Mouse (Mus musculus) CH12.LX (cell line): Measurements from ENCODE around the gene Aatk. TPM values are rescaled to one million over a fixed set of nuclear protein-coding genes. Genes with fewer than 3 reads are reported as not detected.

Experiments used
- DNase-seq: peaks from one replicate; pipeline ENCODE4 v3.0.0-alpha.2; 2013; ENCODE audit errors: extremely low read depth
- H3K27ac ChIP-seq: 2 replicates; pipeline ENCODE4 v1.5.1; 2012; ENCODE audit warnings: low read depth, mild to moderate bottlenecking, control low read depth, moderate library complexity; ENCODE audit not compliant: insufficient read depth
- H3K27me3 ChIP-seq: replicated peaks from 2 replicates; pipeline ENCODE3; 2012; ENCODE audit warnings: inconsistent platforms
- H3K36me3 ChIP-seq, 2 experiments: replicated peaks in 1 of 2; 2 replicates each; pipeline versions ENCODE3 to v1.6.1; 2012; ENCODE audit warnings: inconsistent platforms in 1 of 2, low read length in 1 of 2, mild to moderate bottlenecking in 1 of 2, mixed read lengths in 1 of 2, moderate library complexity in 1 of 2; ENCODE audit not compliant: control insufficient read depth in 1 of 2, insufficient read depth in 1 of 2
- H3K4me1 ChIP-seq, 2 experiments: 2 replicates each; pipeline ENCODE4 v1.6.1; 2012; ENCODE audit warnings: inconsistent platforms in 1 of 2, moderate library complexity in 1 of 2; ENCODE audit not compliant: insufficient read depth in 2 of 2, control insufficient read depth in 1 of 2
- H3K4me2 ChIP-seq: 2 replicates; pipeline ENCODE4 v1.6.1; 2012; ENCODE audit warnings: low read depth, mild to moderate bottlenecking, control low read depth; ENCODE audit not compliant: poor library complexity, insufficient read depth, severe bottlenecking
- H3K4me3 ChIP-seq, 3 experiments: fragments of 150-350 bp in 1 of 3; sonication (generic) in 1 of 3; replicated peaks in 1 of 3; 2 replicates each; pipeline versions ENCODE3 to v1.5.1; 2011 to 2012; ENCODE audit warnings: low read depth in 2 of 3, low read length in 2 of 3, mild to moderate bottlenecking in 2 of 3, moderate library complexity in 2 of 3, control low read depth in 1 of 3, improper control_type of control experiment in 1 of 3, inconsistent platforms in 1 of 3, mixed read lengths in 1 of 3; ENCODE audit not compliant: poor library complexity in 1 of 3
- H3K79me2 ChIP-seq: replicated peaks from 2 replicates; pipeline ENCODE4 v1.6.1; 2012; ENCODE audit warnings: mild to moderate bottlenecking, moderate library complexity; ENCODE audit not compliant: control insufficient read depth, poor library complexity, insufficient read depth, severe bottlenecking; ENCODE audit errors: extremely low read depth
- H3K9ac ChIP-seq: 2 replicates; pipeline ENCODE4 v1.6.1; 2012; ENCODE audit warnings: low read depth, mild to moderate bottlenecking, control low read depth, moderate library complexity; ENCODE audit not compliant: insufficient read depth
- H3K9me3 ChIP-seq: replicated peaks from 2 replicates; pipeline ENCODE3; 2012; ENCODE audit warnings: low read length, inconsistent platforms, mixed read lengths
- CHD2 ChIP-seq: IDR thresholded peaks from 2 replicates; pipeline ENCODE4 v1.6.1; 2011; ENCODE audit warnings: low read length, improper control_type of control experiment
- E2F4 ChIP-seq: IDR thresholded peaks from 2 replicates; pipeline ENCODE4 v1.6.1; 2011; ENCODE audit warnings: low read depth, low read length, improper control_type of control experiment; ENCODE audit not compliant: insufficient replicate concordance
- ETS1 ChIP-seq: conservative IDR thresholded peaks from 2 replicates; pipeline ENCODE4 v1.6.1; 2012; ENCODE audit warnings: low read depth, mild to moderate bottlenecking, inconsistent platforms, low read length, improper control_type of control experiment, moderate library complexity
- GABPA ChIP-seq: IDR thresholded peaks from 2 replicates; pipeline ENCODE4 v1.6.1; 2012; ENCODE audit warnings: low read depth, low read length, improper control_type of control experiment, inconsistent platforms; ENCODE audit not compliant: insufficient replicate concordance
- IRF4 ChIP-seq: IDR thresholded peaks from 2 replicates; pipeline ENCODE4 v1.6.1; 2014; ENCODE audit warnings: low read depth, mild to moderate bottlenecking, inconsistent platforms, low read length, improper control_type of control experiment
- JUN ChIP-seq: IDR thresholded peaks from 2 replicates; pipeline ENCODE4 v1.6.1; 2011; ENCODE audit warnings: low read depth, mild to moderate bottlenecking, low read length, improper control_type of control experiment, moderate library complexity; ENCODE audit not compliant: insufficient read depth
- ZNF384 ChIP-seq: IDR thresholded peaks from 2 replicates; pipeline ENCODE4 v1.6.1; 2012; ENCODE audit warnings: low read depth, low read length, improper control_type of control experiment, inconsistent platforms
- dilution Hi-C: fragments of 300-500 bp; cut with MboI; formaldehyde crosslinking; loops from 2 replicates; pipeline ENCODE4 v1.14.3; 2020; ENCODE audit warnings: low sequenced_read_pairs; ENCODE audit not compliant: extremely low pct_unique_long_range_greater_than_20kb, extremely low pct_ligation_motif_present
- in situ Hi-C: fragments of 300-500 bp; cut with MboI; formaldehyde crosslinking; loops from 3 replicates; pipeline ENCODE4 v1.14.3; 2019; ENCODE audit warnings: low sequenced_read_pairs, low pct_ligation_motif_present, low pct_unique_long_range_greater_than_20kb, mixed read lengths
- polyA plus RNA-seq: library from polyadenylated mRNA; unstranded; fragments of >175 nt; gene quantifications from 2 replicates; pipeline ENCODE4 v1.2.1, GENCODE M21; 2012; ENCODE audit warnings: low read depth; ENCODE audit not compliant: insufficient read length
- total RNA-seq, 2 experiments: library from RNA; depleted of rRNA; stranded (reverse); fragments of 300-350 nt in 1 of 2; fragments of >200 nt in 1 of 2; gene quantifications; 2 replicates each; pipeline ENCODE4 v1.2.3; 2012 to 2014

The Aatk gene
- total and polyA plus RNA-seq, 3 experiments = 0.08 to 0.21 (median 0.19) TPM

DNA sequence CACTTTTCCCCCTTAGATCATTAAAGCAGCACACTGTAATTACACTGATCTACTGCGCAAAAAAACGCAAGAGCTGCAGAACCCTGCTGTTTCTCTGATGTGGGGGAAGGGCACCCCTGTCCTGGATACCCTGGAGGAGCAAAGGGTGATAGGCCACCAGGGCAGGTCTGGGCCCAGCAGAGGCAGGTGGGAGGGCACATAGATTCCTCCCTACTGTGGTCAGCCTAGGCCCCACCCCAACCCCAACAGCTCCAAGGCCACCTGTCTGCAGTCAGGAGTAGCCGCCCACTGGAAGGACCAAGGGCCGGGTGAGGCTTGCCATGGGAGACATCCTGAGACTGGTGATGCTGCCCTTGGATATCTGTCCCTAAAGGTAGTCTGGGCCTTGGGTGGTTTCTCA, 1.6 kb downstream of the Aatk start:
- TF ChIP-seq ZNF384 (no peak), JUN (no peak), IRF4 (no peak), ETS1 (no peak), CHD2 (no peak)

DNA sequence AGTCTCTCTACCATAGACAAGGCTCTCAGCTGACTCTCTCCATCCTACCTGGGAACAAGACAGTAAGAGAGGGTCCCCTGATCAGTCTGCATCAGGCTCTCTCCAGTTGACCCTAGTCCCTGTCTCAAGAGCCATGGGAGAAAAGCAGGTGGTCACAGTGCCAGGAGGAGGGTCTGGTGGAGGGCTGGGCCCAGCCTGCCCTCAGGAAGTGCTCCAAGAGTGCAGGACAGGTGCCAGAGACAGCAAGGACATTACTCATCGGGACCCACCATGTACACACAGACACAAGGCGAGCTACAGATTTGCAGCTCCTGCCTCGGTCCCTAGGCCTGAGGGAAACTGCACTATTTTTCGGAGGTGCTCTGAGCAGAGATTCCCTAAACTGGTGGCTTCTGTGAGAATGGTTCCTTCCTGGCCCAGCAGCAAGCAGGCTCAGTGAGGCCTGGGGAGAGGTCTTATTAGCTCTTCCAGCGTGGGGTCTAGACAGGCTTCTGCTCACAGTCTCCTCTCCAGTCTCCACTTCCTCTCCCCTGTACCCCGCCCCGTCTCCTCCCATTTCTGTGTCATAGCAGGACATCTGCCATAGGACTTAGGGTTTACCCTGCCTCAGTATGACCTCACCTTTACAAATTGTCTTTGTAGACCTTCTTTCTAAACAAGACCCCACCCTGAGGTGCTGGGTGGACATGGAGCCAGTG, 4.7 kb downstream of the Aatk start:
- in situ Hi-C loops = no loop called here
- H3K27me3 ChIP-seq = peaks cover 35% of the 10 kb centered on the region
- H3K9me3 ChIP-seq = no peaks in the 10 kb centered on the region
- dilution Hi-C loops = no loop called here
- H3K4me3 ChIP-seq = no peak overlapping the region
- peaks cover 3 to 19% of the 10 kb centered on the region in 2 experiments; a peak in 2 of 4 replicates for H3K4me1 ChIP-seq
- no peak overlapping the region for H3K27ac ChIP-seq
- no peak overlapping the region for H3K4me2 ChIP-seq
- no peaks in the 10 kb centered on the region for H3K36me3 ChIP-seq
- no peak overlapping the region for H3K9ac ChIP-seq
- H3K79me2 ChIP-seq = no peaks in the 10 kb centered on the region
- TF ChIP-seq E2F4 (no peak), GABPA (no peak)
- TF ChIP-seq, all 38 proteins: peak for 0
- no peak for DNase-seq

More for the DNA sequence above, 1.6 kb downstream of the Aatk start:
- peaks cover 27% of the 10 kb centered on the region for H3K27me3 ChIP-seq
- H3K36me3 ChIP-seq = no peaks in the 10 kb centered on the region
- DNase-seq = no peak
- H3K9me3 ChIP-seq = no peaks in the 10 kb centered on the region
- no peak overlapping the region for H3K9ac ChIP-seq
- in situ Hi-C loops = no loop called here
- H3K27ac ChIP-seq = no peak overlapping the region
- no peak overlapping the region for H3K4me2 ChIP-seq
- H3K4me1 ChIP-seq = peaks cover 3 to 19% of the 10 kb centered on the region in 2 experiments; a peak in 2 of 4 replicates
- dilution Hi-C loops = no loop called here
- H3K79me2 ChIP-seq = no peaks in the 10 kb centered on the region
- no peak overlapping the region for H3K4me3 ChIP-seq

DNA sequence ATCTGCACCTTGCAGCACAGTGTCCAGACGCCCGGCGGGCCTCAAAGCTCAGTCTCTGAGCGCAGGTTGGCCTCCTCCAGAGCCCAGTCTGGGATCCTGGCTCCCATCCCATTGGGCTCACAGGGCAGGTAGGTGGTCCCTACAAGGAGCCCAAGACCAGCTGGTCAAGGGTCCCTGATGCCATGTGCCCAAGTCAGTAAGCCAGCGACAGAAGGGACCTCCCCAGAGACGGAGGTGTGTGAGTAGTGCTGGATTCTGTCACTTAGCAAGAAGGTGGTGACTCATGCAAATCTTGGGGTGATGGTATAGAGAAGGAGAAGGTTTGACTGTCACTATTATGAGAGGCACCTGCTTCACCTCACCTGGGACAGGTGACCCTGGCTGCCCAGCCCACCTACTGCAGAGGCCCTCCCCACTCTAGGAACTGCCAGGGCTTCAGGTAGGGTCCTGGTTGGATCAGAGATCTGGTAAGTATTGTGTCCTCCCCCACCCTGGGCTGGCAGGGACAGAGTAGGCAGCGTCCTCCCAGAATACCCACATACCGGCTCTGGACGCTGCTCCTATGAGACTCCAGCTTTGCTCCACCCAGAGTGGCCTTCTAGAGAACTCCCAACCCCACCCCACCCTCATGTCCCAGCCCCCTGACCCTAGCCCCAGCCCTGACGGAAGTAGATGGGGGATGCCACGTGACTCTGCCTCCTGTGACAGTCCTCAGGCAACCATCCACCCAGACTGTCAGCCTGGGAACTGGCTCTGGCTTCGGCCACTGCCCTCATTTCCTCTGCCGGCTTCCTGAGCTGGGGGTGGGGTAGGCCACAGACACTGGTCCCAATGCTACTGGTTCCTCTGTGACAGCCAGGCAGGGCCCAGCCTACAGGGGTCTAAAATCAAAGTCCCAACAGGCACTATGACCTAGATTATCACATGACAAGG, 5.5 kb downstream of the Aatk start:
- H3K79me2 ChIP-seq = no peaks in the 10 kb centered on the region
- H3K4me3 ChIP-seq = no peak overlapping the region
- H3K9me3 ChIP-seq = no peaks in the 10 kb centered on the region
- no peak for TF ChIP-seq E2F4
- H3K36me3 ChIP-seq = no peaks in the 10 kb centered on the region
- in situ Hi-C loops (no loop called here), dilution Hi-C loops (no loop called here)
- no peak for DNase-seq
- no peak overlapping the region for H3K27ac ChIP-seq
- peaks cover 3 to 19% of the 10 kb centered on the region in 2 experiments; a peak in 2 of 4 replicates for H3K4me1 ChIP-seq
- H3K27me3 ChIP-seq = peaks cover 43% of the 10 kb centered on the region
- H3K9ac ChIP-seq = no peak overlapping the region
- no peak overlapping the region for H3K4me2 ChIP-seq
